Mouse (Mus musculus) B cell, adult 2 months (primary cell): ENCODE results near the gene Foxj3.

ENCODE experiments used
- DNase-seq, 2 experiments: peaks; one replicate each; pipeline ENCODE4 v3.0.0; 2022

The Foxj3 gene

DNA sequence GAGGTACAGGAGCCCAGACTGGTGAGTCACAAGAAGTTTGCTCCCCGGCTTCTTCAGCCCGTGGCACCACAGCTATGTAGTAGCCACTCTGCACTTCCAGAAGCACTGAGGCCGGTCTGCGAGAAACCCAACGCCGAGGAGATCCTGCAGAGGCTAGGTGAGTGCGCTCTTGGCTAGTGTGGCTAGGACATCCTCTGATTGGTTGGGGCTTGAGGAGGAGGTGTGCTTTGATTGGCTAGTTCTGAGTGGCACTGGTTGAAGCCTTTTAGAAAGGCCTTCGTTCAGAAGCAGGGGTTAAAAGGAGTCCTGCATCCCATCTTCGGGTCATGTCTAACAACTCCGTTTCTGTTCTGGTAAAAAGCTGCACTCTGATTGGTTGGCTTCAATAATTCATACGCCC lies 101.9 kb downstream of the Foxj3 start:
- DNase-seq, result no peak

DNA sequence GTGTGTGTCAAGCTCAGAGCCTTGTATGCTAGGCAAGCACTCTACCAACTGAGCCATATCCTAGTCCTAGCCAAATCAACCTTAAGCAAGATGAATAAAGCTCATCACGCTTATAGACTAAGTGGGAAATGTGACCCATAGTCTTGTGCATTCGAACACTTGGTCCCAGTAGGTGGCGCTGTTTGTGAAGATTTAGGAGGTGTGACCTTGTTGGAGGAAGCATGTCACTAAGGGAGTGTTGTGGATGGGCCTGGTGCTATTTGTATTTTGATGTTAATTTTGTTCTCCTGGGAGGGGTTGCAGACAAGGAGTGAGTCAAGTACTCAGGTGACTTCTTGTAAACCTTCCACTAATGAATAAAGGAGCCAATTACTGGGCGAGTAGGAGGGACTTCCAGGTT lies 105.9 kb downstream of the Foxj3 start:
- DNase-seq, result no peak

DNA sequence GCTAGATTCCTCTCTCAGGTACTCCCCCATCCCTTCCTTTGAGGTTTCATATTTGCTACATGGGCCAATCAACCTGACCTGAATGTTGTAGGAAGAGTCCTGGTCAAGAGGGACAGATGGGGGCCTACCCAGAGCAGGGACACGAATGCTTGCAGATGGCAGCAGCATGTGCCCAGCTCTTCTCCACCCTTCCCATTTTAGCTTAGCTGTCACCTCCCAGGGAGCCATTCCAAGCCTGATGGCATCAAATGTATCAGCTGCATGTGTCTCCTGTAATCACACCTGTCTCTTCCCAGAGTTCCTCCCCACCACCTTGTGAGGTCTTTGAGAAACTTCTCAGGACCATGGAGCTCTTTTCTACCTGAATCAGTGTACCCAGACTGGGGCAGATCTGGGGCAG lies 120.2 kb downstream of the Foxj3 start:
- no peak for DNase-seq

DNA sequence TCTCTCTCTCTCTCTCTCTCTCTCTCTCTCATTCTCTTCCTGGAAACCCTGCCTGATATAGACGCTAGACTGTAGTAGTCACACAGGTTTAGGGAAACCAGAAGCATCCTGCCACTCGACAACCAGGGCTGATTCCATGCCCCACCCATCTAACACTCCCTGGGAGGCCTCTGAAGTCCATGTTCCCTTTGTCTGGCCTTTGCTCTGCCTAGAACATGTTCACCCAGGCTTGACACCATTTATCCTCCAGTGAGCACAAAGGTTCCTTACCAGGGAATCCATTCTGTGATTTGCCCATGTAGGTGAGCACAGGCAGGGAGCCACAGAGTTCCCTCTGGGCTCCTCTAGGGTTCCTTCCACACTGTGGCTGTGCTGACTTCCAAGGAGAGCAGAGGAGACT lies 121.4 kb downstream of the Foxj3 start:
- DNase-seq, result no peak

DNA sequence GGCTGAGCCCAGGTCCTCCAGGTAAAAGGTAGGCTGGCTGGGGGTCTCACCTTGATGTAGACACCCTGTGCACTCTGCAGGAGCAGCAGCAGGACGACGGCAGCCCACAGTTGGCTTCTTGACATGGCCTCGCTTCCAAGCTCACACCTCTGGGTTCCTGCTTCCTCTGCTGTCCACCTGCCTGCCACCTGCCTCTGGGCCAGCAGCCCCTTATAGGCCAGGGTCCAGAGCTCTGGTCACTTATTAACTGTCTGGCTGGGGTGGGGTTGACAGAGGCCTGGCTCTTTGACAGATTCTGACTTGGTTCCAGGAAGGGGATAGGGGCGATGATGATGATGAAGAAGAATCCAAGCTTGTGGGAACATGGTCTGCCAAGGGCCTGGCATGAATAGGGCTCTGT lies 121.9 kb downstream of the Foxj3 start, which contains the start of gene Guca2b:
TSS of gene Guca2b (minus strand) at position 224 of the 400 bp plus-strand sequence.
- DNase-seq, result no peak

DNA sequence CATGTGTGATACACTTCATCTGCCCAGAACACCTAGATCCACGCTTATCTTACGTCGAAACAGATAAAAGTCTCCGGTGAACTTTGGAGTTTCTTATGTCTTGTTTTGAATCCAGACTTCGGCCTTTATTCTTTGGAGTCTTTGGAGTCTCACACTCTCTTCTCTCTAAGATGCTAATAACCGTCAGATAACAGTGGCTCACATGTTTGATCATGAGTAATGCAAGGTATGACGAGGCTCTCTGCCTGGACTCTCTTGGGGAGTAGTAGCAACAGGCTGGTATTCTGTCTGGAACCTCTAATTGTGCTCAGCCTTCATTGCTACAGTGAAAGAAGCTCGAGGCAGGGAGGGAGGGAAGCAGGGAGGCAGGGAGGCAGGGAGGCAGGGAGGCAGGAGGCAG lies 123.2 kb downstream of the Foxj3 start:
- no peak for DNase-seq

DNA sequence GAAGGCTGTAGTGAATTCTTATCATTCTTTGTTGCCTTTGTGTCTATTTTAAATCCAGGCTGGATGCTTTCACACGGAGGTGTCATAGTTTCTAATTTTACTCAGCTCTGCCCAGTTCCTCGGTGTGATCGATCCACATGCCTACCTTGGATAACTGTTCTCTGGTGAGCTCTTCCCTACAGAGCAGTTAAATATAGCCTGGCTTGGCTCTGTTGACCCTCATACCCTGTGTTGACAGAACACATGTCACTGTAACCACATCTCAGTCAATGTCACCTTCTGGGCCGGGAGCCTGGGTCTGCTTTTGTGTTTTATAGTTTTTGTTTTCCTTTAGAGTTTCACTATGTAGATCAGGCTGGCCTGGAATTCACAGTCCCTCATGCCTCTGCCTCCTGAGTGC lies 125.3 kb downstream of the Foxj3 start:
- no peak for DNase-seq

DNA sequence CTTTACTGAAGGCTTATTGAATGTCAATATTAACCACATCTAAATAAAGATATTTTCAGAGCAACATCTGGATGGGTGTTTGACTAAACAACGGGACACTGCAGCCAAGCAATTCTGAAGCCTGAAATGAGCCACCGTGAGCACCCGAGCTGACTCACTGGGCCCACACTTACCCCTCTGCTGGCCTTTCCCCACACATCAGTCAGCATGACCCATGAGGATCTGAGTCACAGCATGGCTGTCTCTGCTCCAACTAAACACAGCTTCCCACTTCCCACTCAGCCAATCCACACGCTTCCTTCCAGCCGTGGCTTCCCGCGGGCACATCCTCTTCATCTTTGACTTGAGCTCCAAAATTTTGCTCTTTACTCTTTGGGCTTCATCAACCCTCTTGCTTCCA lies 126.2 kb downstream of the Foxj3 start:
- DNase-seq, result peak in 1 of 2 experiments; percentile 21

DNA sequence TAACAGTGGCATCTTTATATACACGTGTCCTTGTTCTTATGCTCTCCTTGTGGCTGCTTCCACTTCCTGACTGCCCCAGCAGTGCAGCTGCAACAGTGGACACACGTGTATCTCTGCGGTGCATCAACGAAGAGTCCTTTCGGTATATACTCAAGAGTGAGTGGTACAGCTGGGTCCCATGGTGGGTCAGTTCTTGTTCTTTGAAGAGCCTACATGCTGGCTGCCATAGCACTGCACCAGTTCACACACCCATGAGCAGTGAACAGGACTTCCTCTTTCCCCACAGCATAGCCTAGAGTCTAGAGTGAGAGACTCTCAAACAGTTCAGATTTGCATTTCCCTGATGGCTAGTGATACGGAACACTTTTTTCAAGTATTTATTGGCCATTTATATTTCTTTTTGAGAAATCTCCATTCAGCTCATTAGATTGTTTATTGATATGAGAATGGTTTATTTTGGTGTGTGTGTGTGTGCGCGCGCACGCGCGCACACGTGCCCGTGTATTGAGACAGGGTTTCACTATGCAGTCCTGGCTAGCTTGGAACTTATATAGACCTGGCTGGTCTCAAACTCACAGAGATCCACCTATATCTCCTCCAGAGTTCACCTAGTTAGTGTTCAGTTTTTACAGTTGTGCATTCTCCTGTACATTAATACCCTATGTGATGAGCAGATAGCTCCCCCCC lies 126.7 kb downstream of the Foxj3 start:
- DNase-seq, result peak; percentile 61 to 64

DNA sequence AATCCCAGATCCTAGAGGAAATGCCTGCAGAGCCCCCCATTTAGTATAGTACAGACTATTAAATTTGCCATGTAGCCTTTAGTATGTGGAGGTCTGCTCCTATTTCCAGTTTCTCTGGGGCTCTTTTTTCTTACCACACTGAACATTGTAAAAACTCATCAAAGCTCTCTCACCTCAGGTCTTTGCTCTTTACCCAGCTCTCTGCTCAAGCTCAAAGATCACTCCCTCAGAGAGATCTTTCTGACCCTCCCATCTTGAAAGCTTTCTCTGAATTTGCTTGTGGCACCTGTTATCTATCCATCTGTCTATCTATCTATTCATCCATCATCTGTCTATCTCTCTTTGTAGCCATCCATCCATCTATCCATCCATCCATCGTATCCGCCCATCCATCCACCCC lies 128.4 kb downstream of the Foxj3 start:
- DNase-seq, result no peak

DNA sequence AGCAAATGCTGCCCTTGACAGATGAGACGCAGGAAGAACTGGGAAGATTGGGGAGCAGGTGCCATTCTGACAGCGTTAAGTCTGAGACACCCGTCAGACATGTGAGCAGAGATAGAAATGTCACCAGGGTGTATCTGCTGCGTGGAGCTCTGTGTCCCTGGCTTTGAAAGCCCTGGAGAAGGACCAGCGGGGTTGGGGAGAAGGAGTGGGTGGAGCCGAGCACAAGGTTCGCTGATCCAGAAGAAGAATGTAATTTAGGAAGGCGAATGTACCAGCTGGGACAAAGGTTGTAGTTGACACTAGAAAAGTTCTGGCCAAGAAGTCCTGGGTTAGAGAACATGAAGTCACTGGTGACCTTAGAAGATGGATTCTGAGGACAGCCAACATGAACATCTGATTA lies 129.3 kb downstream of the Foxj3 start:
- DNase-seq, result no peak

DNA sequence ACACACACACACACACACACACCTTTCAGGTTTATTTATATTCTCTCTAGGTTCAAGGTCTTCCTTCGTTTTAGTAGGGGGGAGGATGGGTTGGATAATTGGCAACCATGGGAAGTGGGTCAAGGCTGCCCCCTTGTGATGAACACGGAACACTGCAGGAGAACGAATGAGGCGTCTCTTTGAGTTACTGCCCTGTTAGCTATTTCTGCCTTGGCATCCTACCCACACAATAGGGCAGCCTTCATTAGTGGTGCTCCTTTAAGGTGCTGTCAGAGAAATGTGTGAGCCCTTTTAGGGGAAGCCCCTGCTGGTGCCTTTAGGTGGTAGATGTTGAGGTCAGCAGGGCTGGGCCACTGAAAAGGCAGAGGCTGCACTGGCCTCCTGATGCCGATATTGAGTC lies 130.7 kb downstream of the Foxj3 start:
- DNase-seq, result peak; percentile 73 to 74

DNA sequence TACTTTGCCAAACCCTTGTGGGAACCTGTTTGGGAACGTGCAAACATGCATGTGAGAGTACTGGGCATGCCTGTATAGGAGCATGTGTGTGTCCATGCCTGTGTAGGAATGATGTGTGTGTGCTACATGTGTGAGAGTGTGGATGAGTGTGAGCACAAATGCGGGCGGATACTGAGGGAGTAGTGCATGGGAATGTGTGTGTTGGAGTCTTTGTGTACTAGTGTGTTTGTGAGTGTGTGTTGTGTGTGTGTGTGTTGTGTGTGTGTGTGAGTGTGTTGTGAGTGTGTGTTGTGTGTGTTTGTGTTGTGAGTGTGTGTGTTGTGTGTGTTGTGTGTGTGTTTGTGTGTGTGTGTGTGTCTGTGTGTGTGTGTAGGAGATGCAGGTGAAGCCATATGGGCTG lies 131.4 kb downstream of the Foxj3 start:
- no peak for DNase-seq

DNA sequence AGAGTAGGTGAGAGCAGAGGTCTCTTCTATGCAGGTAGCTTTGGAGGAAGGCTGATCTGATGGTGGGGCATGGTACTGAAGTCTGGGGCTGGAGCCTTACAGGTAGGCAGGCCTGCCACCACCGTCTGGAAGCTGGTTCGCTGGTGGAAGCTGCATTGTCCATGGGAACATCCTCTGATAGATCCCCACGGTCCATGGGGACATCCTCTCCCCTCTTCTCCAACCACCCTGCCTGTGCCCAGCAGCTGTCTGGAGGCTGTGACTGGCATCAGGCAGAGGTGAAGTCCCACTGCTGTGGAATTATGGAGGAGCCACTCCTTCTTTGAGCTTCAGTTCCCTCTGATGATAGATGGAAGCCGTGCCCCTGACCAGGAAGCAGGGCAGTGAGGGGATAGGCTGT lies 131.8 kb downstream of the Foxj3 start:
- no peak for DNase-seq

DNA sequence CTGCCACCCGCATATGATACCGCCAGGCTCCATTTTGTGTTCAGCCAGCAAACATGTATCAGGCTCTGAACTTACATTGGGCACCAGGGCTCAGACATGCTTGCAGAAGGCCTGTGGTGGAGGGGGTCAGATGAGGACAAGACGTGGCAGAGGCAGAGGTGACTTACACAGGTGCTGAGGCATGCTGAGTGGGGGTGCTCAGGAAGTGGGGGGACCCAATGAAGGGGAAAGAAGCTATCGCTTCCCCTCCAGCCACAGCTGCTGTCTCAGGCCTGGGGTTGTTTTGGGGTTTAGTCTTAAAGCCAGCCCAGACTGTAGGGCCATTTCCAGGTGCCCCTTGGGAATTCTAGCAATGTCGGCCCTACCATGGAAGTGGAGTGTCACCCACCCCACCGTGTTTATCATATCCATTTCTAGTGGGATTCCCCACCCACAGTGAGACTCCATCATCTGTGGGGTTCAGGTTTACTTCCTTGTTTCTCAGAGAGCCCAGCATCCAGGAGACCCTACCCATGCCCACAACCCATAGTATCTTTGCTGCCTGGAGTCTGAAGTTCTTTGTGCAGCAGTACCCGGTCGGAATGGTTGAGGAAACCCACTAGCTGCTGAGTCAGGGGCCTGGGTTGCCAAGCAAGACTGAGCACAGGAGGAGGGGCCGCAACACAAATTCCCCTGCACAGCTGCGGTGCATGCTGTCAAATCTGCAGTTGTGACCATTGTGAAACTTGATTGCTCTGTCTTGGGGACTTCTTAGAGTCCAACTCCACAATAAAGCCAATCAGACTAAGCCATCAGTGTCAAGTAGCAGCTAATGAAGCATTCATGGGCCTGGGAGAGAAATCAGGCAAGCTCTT lies 132.8 kb downstream of the Foxj3 start:
- peak; percentile 77 to 81 for DNase-seq

DNA sequence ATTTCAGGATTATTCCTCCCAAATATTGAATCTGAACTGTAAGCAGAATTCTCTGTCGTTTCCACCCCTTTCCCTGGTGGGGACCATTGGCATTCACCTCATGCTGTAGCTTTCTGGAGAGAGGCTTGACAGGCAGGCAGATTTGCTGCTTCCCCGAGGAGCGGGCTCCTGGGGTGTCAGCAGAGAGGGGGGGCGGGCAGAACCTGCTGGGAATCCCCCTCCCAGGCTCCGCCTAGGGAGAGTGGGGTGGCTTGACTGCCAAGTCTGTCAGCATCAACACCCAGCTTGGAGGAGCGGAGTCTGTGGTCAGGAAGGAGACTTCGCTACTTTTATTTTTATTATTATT lies 133.4 kb downstream of the Foxj3 start:
- DNase-seq, result no peak

DNA sequence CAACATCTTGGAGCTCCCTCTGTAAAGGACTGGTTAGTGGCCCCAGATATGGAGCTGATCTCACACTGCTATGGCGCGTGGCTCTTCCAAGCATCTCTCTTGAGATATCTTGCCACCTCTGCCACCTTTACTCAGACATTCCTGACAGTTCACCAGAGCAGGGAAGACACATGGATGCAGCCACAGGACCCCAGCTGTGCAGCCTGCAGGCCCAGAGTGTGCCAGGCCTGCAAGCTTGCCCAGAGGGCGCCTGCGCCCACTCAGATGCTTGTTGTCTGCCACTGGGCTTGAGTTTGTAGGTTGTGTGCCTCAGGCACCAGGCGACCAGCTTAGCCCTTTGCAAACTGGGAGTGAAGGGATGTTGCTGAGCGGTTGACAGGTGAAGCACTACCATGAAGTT lies 133.9 kb downstream of the Foxj3 start:
- DNase-seq, result no peak

DNA sequence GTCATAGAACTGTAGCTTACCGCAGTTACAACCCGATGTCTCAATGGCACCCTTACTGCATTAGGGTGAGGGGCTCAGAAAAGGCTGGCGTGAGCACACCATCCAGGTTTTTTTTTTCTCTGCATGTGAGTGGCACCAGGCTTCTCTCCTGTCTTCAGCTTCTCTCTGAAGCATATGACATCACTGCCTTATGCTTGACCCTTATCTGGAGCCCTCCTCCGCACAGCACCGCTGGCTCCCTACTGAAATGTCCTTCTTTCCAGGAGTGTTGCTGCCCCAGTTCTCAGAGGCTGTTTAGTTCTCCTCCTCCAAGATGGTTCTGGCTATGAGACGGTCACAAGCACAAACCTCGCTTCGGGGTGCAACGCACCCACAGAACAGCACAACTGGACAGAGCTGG lies 134.4 kb downstream of the Foxj3 start:
- DNase-seq, result no peak

DNA sequence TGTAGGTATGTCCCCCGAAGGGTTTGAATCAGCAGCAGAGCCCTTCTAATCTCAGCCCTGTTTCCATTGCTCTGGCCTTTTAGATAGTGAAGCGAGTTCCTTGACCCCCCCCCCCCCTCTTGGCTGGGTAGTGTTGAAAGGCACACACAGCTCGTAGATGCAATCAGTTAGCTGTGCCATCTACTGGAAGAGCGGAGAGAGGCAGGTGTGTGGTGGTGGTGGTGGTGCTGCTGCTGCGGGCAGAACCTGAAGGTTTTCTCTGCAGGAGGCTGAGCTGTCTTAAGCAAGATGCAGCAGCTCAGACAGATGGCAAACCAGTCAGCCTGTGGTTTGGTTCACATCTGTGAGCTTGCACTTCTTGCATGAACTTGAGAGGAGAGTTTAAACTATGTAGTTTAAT lies 135.9 kb downstream of the Foxj3 start:
- no peak for DNase-seq
